Mouse (Mus musculus) retina, postnatal 7 days (tissue): Measurements from ENCODE around the gene Inpp5e.
"Not testable (repeated sequence)": the region's sequence is repeated elsewhere in the genome, so short reads cannot be mapped to it uniquely, and the experiment has no call there.

ENCODE experiments used
- DNase-seq: peaks from one replicate; pipeline ENCODE4 v3.0.0-alpha.2; 2012; ENCODE audit warnings: low read depth, low spot score

Inpp5e gene

DNA sequence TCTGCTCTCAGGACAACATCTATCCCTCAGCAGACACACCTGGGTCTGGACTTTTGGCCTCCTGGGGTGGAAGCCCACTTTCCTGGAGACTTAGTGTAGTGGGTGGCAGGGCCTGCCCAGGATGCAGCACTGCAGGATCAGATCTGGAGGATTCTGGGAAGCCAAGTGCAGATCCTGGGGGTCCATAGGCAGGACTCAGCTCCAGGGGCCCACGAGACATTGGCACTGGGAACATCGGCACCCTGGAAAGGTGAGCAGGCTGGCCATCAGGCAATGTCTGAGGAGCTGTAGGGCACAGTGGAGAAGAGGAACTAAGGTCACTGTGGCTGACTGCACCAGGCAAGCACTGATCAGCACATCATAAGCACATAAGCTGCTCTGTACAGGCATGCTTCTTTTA lies 13.0 kb upstream of the Inpp5e start:
- DNase-seq: no peak

- DNase-seq: no peak
These were observed 9.1 kb upstream of the Inpp5e start for GRCm38 (mm10) chr2:26418120-26418519.

- no peak for DNase-seq
These were observed 8.1 kb upstream of the Inpp5e start for GRCm38 (mm10) chr2:26417066-26417465.

GRCm38 (mm10) chr2:26410931-26411411 lies 2.0 kb upstream of the Inpp5e start:
- no peak for DNase-seq

DNA sequence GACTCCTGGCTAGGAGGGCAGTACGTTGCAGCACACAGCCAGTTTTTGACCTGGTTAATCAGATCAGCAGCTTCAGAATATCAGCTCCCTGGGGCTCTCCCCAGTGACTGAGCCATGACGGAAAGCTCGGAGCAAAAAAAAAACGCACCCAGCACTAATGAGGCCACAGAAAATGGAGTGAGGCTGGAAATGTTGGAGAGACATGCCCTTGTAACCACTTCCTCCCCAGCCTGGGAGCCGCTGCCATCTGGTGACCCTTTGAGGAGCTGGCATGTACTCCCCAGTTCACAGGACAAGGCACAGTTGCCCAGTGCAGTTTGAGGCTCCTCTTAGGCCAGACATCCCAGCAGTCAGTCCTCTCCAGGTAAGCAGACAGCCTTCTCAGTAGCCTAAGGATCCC lies 1.1 kb upstream of the Inpp5e start:
- no peak for DNase-seq

DNA sequence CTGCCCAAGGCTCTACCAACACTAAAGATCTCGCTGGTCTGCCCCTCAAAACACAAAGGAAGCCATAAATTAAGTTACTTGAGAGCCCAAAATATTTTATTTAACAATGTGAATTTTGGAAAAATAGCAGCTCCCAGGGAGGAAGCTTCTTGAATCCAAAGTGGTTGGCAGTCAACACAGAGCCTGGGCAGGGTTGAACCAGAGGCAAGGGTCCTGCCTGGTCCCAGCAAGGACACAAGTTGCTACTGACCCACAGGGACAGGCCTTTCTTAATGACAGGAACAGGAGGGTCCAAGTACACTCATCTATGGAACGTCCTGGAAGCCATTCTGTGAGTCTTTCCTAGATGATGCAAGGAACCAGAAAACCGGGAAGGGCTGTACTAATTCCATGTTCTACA lies 359 bp upstream of the Inpp5e start:
- no peak for DNase-seq

GRCm38 (mm10) chr2:26403306-26403705 lies 5.7 kb downstream of the Inpp5e start:
- DNase-seq: no peak

- no peak for DNase-seq
These were observed 6.7 kb downstream of the Inpp5e start for GRCm38 (mm10) chr2:26402265-26402664.

- no peak for DNase-seq
These were observed 8.0 kb downstream of the Inpp5e start for GRCm38 (mm10) chr2:26401023-26401422.

DNA sequence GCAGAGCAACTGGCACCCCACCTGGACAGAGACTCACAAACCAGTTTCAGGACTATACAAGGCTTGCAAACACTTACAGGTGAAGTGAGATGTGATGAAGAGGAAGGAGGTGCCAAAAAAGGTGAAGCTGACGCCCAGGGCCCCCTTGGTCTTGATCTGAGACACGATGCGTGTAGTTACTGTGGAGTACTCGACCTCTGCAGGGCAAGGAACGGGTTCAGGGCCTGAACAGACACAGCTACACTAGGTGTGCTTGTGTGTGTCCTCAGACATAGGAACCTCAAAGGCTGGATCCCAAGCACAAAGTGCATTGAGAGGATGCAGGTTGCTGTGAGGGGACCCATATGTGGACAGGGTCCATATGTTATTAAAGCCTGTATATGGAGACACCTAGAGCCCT lies 8.7 kb downstream of the Inpp5e start:
- DNase-seq: no peak

GRCm38 (mm10) chr2:26399647-26400046 lies 9.4 kb downstream of the Inpp5e start:
- DNase-seq: no peak

DNA sequence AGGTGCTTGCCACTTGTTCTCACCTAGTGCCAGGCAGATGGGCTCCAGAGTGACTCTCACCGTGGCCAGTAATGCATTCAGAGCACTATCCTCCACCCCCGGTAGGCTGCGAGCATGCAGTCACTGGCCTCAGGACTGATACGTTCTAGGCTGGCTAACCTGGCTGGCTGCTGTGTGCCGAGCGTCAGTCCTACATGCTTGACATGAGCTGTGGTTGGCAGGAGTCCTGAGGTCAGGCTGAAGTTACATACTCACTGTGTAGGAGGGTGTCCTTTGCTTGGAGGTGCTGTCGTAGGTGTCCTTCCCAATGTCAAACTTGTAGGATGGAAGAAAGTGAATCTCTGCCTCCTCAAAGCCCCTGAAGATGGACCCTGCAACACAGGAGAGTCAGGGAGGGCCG lies 10.0 kb downstream of the Inpp5e start:
- no peak for DNase-seq

GRCm38 (mm10) chr2:26391617-26392016 lies 17.4 kb downstream of the Inpp5e start:
- no peak for DNase-seq

DNA sequence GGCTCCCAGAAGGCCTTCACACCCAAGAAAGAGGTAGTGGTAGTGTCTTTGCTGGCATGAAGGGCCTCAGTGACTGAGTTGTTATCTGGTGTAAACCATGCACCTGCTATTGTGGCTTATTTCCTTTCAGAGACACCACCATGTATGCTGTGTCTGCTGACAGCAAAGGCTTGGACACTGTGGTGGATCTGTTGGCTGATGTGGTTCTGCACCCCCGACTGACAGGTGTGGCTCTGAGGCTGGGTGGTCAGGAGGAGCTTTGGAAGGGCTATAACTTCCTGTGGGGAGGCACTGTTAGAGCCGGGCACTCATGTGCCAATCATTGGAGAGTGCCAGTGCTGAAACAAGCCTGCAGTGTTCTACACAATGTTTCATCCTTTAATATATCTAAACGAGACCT lies 18.0 kb downstream of the Inpp5e start:
- DNase-seq: no peak

- peak; percentile 75 for DNase-seq
These were observed 19.8 kb downstream of the Inpp5e start, which contains the start of the genes Entr1 and Pmpca for GRCm38 (mm10) chr2:26389154-26389690. Gene Entr1 (minus strand): TSS chr2:26389316. Gene Pmpca (plus strand): TSS chr2:26389339.

DNA sequence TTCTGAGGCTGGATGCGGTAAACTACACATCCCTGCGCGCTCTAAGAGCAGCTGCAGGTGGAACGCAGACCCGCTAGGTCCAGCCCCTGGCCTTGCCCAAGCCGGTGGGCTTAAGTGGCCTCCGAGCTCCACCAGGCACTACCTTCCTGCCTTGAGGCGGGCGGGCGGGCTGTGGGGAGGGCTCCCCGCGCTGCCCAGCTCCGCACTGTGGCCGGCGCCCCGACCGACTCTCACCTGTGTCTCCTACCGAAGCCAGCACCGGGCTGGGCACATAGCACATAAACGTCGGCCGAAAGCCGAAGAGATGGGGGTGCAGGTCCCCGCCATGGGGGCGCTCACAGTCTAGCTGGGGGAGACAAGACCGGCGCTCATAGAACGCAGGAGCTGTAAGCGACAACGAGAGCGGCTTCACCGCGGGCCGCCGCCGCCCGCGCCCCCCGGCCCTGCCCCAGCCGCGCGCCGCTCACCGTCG lies 20.3 kb downstream of the Inpp5e start:
- no peak for DNase-seq

GRCm38 (mm10) chr2:26387713-26388112 lies 21.3 kb downstream of the Inpp5e start:
- no peak for DNase-seq

DNA sequence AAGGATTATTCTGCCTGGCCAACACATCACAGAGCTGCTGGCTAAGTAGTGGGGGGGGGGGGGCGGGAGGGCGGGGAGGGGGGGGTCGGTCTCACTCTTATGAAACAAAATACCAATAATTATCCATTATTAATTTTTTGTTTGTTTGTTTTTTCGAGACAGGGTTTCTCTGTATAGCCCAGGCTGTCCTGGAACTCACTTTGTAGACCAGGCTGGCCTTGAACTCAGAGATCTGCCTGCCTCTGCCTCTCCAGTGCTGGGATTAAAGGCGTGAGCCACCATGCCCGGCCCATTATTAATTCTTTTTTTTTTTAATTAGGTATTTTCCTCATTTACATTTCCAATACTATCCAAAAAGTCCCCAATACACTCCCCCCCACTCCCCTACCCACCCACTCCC lies 28.1 kb downstream of the Inpp5e start:
- not testable (repeated sequence) for DNase-seq

DNA sequence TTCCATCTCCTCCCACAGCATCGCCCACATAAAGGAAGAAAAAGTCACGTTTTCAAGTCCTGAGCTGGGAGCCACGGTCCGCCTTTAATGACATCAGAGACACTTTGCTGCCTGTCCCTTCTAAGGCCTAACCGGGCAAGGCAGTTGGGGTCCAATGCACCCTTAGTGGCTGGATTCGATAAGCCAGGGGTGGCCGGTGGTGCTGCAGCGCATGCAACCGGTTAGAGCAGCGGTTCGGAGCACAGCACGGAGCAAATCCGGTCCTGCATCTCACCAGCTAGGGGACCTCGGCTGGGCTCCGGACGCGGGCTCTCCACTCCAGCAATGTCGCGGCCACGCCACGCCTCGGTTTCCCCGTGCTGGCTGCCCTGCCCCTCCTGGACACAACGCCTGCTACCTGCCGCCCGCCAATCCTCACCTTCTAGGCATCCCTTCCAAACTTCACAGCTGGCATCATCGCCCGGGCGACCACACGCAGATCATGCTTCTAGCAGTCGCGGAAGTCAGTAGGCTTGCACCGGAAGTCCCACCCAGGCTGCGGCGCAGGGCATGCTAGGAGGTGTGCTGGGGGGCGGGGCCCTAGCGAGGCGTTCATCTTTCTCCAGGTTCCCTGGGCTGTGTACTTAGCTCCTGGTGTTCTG lies 28.8 kb downstream of the Inpp5e start, which contains the start of gene Snapc4:
Snapc4 (minus strand) TSS at position 523 of the 641 bp plus-strand sequence.
- peak; percentile 75 for DNase-seq

DNA sequence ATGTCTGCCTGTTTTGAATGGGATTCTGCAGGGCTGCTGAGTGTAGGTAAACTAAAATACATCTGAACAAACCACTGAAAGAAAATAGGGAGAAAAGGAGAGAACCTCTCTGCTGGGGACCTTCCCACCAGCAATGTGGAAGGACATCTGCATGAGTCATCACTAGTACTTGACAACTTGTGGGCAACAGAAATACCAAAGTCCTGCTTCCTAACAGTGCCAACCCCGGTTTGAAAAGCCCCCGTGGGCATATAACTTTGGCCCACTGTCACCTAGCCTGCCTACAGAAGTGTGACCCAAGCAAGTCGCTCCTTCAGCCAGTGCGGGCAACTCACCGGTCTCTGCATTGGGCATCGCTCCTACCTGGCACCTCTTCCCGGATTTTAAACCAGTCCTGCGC lies 36.6 kb downstream of the Inpp5e start:
- DNase-seq: no peak

DNA sequence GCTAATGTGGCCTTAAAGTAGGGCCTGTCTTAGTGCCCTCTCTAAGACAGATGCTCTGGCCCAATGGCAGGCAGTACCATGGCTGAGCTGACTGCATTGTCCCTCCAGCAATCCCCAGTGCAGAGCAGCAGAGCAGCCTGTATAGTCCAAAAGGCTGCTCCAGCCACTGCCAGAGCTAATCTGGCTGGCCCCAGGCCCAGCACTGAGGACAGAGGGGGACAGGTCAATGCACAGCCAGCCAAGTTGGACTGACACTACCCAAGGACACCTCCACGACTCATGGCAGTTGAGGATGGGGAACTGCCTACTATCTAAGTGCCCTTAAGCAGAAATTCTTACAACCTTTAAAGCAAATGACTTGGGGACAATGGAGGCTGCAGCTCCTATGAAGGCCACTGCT lies 40.4 kb downstream of the Inpp5e start:
- no peak for DNase-seq

GRCm38 (mm10) chr2:26367911-26368310 lies 41.1 kb downstream of the Inpp5e start:
- no peak for DNase-seq

- no peak for DNase-seq
These were observed 44.1 kb downstream of the Inpp5e start for GRCm38 (mm10) chr2:26364738-26365465.
